Mouse (Mus musculus): Measurements from ENCODE around the gene Terf2ip.

Terf2ip gene

GRCm38 (mm10) chr8:112009558-112009957 is 1.6 kb upstream of the Terf2ip start:
- DNase-seq (ENCODE audit: low spot score) = no peak

- DNase-seq (ENCODE audit: low spot score) = peak; percentile 39
These were observed 631 bp downstream of the Terf2ip start for GRCm38 (mm10) chr8:112011816-112012242.

GRCm38 (mm10) chr8:112014936-112015335 is 3.7 kb downstream of the Terf2ip start, which contains the start of gene Gm6793:
Gm6793 (minus strand) TSS chr8:112015036.
- no peak for DNase-seq (ENCODE audit: low spot score)

- DNase-seq (ENCODE audit: low spot score) = no peak
These were observed 18.3 kb downstream of the Terf2ip start for GRCm38 (mm10) chr8:112029455-112029854.

GRCm38 (mm10) chr8:112030663-112031062 is 19.5 kb downstream of the Terf2ip start:
- DNase-seq (ENCODE audit: low spot score) = no peak

GRCm38 (mm10) chr8:112033071-112033470 is 21.9 kb downstream of the Terf2ip start:
- DNase-seq (ENCODE audit: low spot score) = no peak

- DNase-seq (ENCODE audit: low spot score) = peak; percentile 88
These were observed 23.4 kb downstream of the Terf2ip start for GRCm38 (mm10) chr8:112034603-112035002.

- DNase-seq (ENCODE audit: low spot score) = no peak
These were observed 26.3 kb downstream of the Terf2ip start for GRCm38 (mm10) chr8:112037521-112037920.

- no peak for DNase-seq (ENCODE audit: low spot score)
These were observed 34.0 kb downstream of the Terf2ip start for GRCm38 (mm10) chr8:112045182-112045581.

- DNase-seq (ENCODE audit: low spot score) = peak; percentile 92
These were observed 34.7 kb downstream of the Terf2ip start for GRCm38 (mm10) chr8:112045896-112046295.

GRCm38 (mm10) chr8:112048293-112048692 is 37.1 kb downstream of the Terf2ip start:
- no peak for DNase-seq (ENCODE audit: low spot score)

- no peak for DNase-seq (ENCODE audit: low spot score)
These were observed 38.8 kb downstream of the Terf2ip start for GRCm38 (mm10) chr8:112049984-112050383.

GRCm38 (mm10) chr8:112051537-112051936 is 40.3 kb downstream of the Terf2ip start:
- no peak for DNase-seq (ENCODE audit: low spot score)

- DNase-seq (ENCODE audit: low spot score) = no peak
These were observed 43.3 kb downstream of the Terf2ip start for GRCm38 (mm10) chr8:112054456-112054855.

GRCm38 (mm10) chr8:112061372-112061771 is 50.2 kb downstream of the Terf2ip start:
- DNase-seq (ENCODE audit: low spot score) = peak; percentile 67
